Mouse (Mus musculus) heart, embryonic 16.5 days (tissue): ENCODE measurements around the gene Amd1. TPM values are rescaled to one million over a fixed set of nuclear protein-coding genes. Genes with fewer than 3 reads are reported as not detected.

Experiments
- ATAC-seq: fragments of 200-750 bp; cut with Nextera tagmentation; replicated peaks from 2 replicates; pipeline ENCODE4 v1.8.0; 2017; ENCODE audit warnings: moderate number of reproducible peaks; ENCODE audit not compliant: insufficient read depth, low FRiP score; ENCODE audit errors: extremely low read depth
- H3K27ac ChIP-seq: fragments of 300-500 bp; sonication (generic); 2 replicates; pipeline ENCODE4 v1.5.1; 2014; ENCODE audit warnings: mild to moderate bottlenecking, low read length, control low read depth, moderate library complexity
- H3K27me3 ChIP-seq: fragments of 300-500 bp; sonication (generic); 2 replicates; pipeline ENCODE4 v1.6.1; 2014; ENCODE audit warnings: low read length, mixed read lengths; ENCODE audit not compliant: control insufficient read depth, insufficient read depth
- H3K36me3 ChIP-seq: fragments of 300-500 bp; sonication (generic); 2 replicates; pipeline ENCODE4 v1.6.1; 2014; ENCODE audit not compliant: control insufficient read depth, insufficient read depth
- H3K4me1 ChIP-seq: fragments of 300-500 bp; sonication (generic); 2 replicates; pipeline ENCODE4 v1.6.1; 2014; ENCODE audit warnings: low read length, mixed read lengths; ENCODE audit not compliant: control insufficient read depth, insufficient read depth
- H3K4me2 ChIP-seq: fragments of 300-500 bp; sonication (generic); 2 replicates; pipeline ENCODE4 v1.6.1; 2014; ENCODE audit warnings: low read depth, mild to moderate bottlenecking, control low read depth, low read length
- H3K4me3 ChIP-seq: fragments of 300-500 bp; sonication (generic); 2 replicates; pipeline ENCODE4 v1.5.1; 2014; ENCODE audit warnings: mild to moderate bottlenecking, control low read depth, low read length
- H3K9ac ChIP-seq: fragments of 300-500 bp; sonication (generic); 2 replicates; pipeline ENCODE4 v1.6.1; 2014; ENCODE audit warnings: low read length, control low read depth
- H3K9me3 ChIP-seq: fragments of 300-500 bp; sonication (generic); replicated peaks from 2 replicates; pipeline ENCODE4 v1.6.1; 2016; ENCODE audit warnings: low read length; ENCODE audit not compliant: control insufficient read depth
- WGBS: fragments of 180-500 bp; shearing (Covaris S2); extraction: QIAGEN DNeasy Blood & Tissue Kit; methylation state at CpG from one replicate; pipeline ENCODE4 v1.1.7; 2014; 5-methylcytosine and 5-hydroxymethylcytosine counted together
- polyA plus RNA-seq: library from polyadenylated mRNA; unstranded; fragments of >200 nt; fragmentation: Nextera tagmentation; extraction: Ambion mirVana; gene quantifications from 2 replicates; pipeline ENCODE4 v1.2.1, GENCODE M21; 2015

Gene Amd1
- polyA plus RNA-seq, 1 experiment from 2014 or later, result 35.4 TPM

- no peak for ATAC-seq
- H3K4me3 ChIP-seq, result no peak within 1 kb of the TSS
- H3K9ac ChIP-seq, result no peak within 1 kb of the TSS
- H3K36me3 ChIP-seq, result no peaks in the 10 kb centered on the region
- no peak within 1 kb of the TSS for H3K27ac ChIP-seq
- H3K27me3 ChIP-seq, result no peaks in the 10 kb centered on the region
- H3K4me1 ChIP-seq, result no peaks in the 10 kb centered on the region
- 46% methylated on average over 13 of the region's 13 CpGs for WGBS
- H3K4me2 ChIP-seq, result no peak within 1 kb of the TSS
- H3K9me3 ChIP-seq, result no peaks in the 10 kb centered on the region
Measured at GRCm38 (mm10) chr10:40339351-40339964, 37.5 kb upstream of the Amd1 start, which contains the start of gene Cdk19. TSS of gene Cdk19 (plus strand) at chr10:40339564.

DNA sequence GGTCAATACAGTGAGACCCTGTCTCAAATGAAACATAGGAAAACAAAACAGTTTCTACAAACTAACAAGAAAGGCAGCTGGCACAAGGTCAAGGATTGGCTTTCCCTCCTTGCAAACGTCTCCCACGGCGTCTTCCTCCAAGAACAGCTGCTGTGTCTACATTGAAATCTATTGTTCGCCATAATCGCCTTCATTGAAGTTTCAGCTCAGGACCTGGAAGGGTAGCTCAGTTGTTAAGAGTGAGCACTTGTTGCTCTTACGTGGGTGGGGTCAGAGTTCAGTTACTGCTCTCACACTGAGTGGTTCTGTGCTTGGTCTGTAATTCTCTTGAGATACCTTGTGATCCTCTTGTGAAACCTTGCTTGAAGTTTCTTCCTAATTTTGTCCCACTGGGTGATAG, 30.9 kb upstream of the Amd1 start:
- Histone ChIP-seq H3K9ac (no peak overlapping the region), H3K4me2 (no peak overlapping the region), H3K4me1 (peaks cover under 1% of the 10 kb centered on the region; the same call in 1 of the 2 replicates), H3K27ac (no peak overlapping the region), H3K36me3 (no peaks in the 10 kb centered on the region), H3K4me3 (no peak overlapping the region), H3K27me3 (no peaks in the 10 kb centered on the region), H3K9me3 (peaks cover 4% of the 10 kb centered on the region; the same call in 1 of the 2 replicates)
- no peak for ATAC-seq
- WGBS, result 72% methylated on average over 6 of the region's 6 CpGs

DNA sequence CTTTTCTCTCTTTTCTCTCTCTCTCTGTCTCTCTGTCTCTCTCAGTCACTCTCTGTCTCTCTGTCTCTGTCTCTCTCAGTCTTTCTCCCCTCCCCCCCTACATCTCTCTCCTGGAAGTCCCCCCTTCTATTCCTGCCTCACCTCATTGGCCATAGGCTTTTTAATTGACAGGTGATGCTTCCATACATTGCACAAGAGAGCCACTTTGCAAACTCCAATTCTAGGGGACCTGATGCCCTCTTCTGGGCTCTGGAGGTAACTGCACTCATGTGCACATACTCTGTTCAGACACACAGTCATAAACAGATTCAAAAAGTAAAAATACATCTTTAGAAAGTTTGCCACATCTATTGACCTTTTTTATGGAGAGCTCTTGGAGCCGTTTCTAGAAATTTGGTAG, 28.3 kb upstream of the Amd1 start:
- no peak overlapping the region for H3K4me3 ChIP-seq
- H3K9ac ChIP-seq, result no peak overlapping the region
- no peak overlapping the region for H3K4me2 ChIP-seq
- no peak for ATAC-seq
- no peaks in the 10 kb centered on the region for H3K27me3 ChIP-seq
- peaks cover 4% of the 10 kb centered on the region; the same call in 1 of the 2 replicates for H3K4me1 ChIP-seq
- no peak overlapping the region for H3K27ac ChIP-seq
- H3K36me3 ChIP-seq, result no peaks in the 10 kb centered on the region
- peaks cover 4% of the 10 kb centered on the region; the same call in 1 of the 2 replicates for H3K9me3 ChIP-seq
- WGBS, result 80% methylated on average over 1 of the region's 1 CpGs

- peak overlapping the region; percentile 44 for H3K27ac ChIP-seq
- peaks cover 4% of the 10 kb centered on the region; the same call in 1 of the 2 replicates for H3K9me3 ChIP-seq
- no peak overlapping the region for H3K9ac ChIP-seq
- peak; percentile 60 for ATAC-seq
- no peak overlapping the region for H3K4me3 ChIP-seq
- H3K4me2 ChIP-seq, result no peak overlapping the region; the same call in 1 of the 2 replicates
- H3K27me3 ChIP-seq, result no peaks in the 10 kb centered on the region
- 26% methylated on average over 9 of the region's 9 CpGs for WGBS
- H3K36me3 ChIP-seq, result no peaks in the 10 kb centered on the region
- H3K4me1 ChIP-seq, result peaks cover 4% of the 10 kb centered on the region; the same call in 1 of the 2 replicates
Measured at GRCm38 (mm10) chr10:40328004-40328551, 26.1 kb upstream of the Amd1 start.

DNA sequence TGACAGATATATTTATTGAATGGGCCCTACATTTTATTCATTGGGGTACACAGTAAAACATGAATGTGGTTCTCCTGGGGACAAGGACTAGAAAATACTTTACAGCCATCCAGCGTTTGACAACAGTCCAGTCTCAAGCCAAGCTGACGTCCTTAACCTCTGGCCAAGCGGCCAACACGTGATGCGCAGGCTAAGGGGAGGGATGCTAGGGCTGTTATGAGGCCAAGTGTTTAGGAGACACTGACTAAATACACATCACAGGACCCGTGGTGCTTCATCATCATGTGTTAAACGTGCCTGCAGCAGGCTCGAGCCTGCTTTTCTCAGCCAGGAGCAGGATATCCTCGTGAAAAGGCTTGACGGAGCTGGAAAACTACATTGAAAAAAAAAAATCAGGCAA, 18.3 kb upstream of the Amd1 start:
- Histone ChIP-seq H3K4me1 (no peaks in the 10 kb centered on the region), H3K36me3 (no peaks in the 10 kb centered on the region), H3K27me3 (no peaks in the 10 kb centered on the region), H3K4me3 (no peak overlapping the region), H3K9me3 (0 out of 2 replicates have a peak, but pooled peaks cover 3% of the 10 kb centered on the region), H3K27ac (no peak overlapping the region), H3K4me2 (no peak overlapping the region), H3K9ac (no peak overlapping the region)
- ATAC-seq, result no peak
- WGBS, result 92% methylated on average over 10 of the region's 10 CpGs

DNA sequence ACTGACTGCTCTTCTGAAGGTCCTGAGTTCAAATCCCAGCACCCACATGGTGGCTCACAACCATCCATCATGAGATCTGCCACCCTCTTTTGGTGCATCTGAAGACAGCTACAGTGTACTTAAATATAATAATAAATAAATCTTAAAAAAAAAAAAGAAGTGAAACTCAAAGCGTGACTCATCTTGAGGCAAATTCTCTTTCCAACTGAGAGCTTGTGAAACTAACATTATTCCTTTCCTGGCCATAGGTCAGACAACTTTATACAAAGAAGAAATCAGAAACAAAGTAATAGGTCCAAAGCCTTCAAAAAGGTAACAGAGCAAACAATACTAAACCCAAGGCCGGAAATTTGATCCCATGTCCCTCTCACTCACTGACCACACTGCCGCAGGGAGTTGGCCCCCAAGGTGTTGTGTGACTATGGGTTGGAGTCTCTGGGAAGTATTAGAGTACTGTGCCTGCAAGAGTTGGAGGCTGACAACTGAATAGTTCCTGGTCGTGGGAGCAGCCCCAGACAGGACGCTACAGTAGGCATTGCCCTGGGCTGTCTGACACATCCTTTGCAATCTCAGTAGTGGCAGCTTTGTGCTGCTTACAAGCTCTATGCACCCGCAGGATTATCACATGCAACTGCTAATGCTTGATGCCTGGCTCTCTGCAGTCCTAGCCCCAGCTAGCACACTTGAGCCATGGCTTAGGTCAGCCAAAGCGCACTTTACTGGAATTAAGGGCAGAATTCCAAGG, 15.0 kb upstream of the Amd1 start:
- Histone ChIP-seq H3K4me3 (no peak overlapping the region), H3K4me1 (no peaks in the 10 kb centered on the region; the same call in 1 of the 2 replicates), H3K4me2 (no peak overlapping the region), H3K9ac (no peak overlapping the region), H3K36me3 (no peaks in the 10 kb centered on the region), H3K9me3 (0 out of 2 replicates have a peak, but pooled peaks cover 3% of the 10 kb centered on the region), H3K27me3 (no peaks in the 10 kb centered on the region), H3K27ac (no peak overlapping the region)
- no peak for ATAC-seq
- WGBS, result 51% methylated on average over 7 of the region's 7 CpGs

- no peak for ATAC-seq
- peaks cover 4% of the 10 kb centered on the region; the same call in 1 of the 2 replicates for H3K4me1 ChIP-seq
- no peak overlapping the region for H3K9ac ChIP-seq
- no peaks in the 10 kb centered on the region for H3K27me3 ChIP-seq
- no peak overlapping the region for H3K4me2 ChIP-seq
- H3K4me3 ChIP-seq, result no peak overlapping the region
- WGBS, result 60% methylated on average over 4 of the region's 4 CpGs
- no peak overlapping the region for H3K27ac ChIP-seq
- no peaks in the 10 kb centered on the region for H3K9me3 ChIP-seq
- no peaks in the 10 kb centered on the region for H3K36me3 ChIP-seq
Measured at GRCm38 (mm10) chr10:40312781-40313180, 10.8 kb upstream of the Amd1 start.

DNA sequence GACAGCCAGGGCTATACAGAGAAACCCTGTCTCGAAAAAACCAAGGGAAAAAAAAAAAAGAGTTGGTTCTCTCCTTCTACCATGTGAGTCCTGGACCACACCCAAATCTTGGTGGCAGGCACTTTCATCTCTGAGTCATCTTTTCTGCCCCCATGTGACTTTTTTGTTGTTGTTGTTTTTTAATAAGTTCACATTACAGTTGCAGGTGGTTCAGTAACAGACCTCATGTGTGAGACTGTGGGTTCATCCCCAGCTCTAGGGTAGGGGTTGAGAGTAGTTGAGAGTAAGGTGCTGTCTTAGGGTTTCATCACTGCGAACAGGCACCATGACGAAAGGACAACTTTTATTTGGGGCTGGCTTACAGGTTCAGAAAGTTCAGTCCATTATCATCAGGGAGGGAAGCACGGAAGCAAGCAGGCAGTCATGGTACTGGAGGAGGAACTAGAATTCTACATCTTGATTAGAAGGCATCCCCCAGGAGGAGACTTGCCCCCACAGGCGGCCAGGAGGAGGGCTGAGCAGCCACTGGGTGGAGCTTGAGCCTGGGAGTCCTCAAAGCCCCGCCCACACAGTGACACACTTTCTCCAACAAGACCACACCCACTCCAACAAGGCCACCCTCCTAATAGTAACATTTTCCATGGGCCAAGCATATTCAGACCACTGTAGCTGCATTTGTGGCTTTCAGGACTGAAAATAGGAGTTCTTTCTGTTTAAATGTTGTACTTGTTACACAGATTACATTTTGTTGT, 8.1 kb upstream of the Amd1 start:
- Histone ChIP-seq H3K27ac (no peak overlapping the region), H3K36me3 (no peaks in the 10 kb centered on the region), H3K27me3 (no peaks in the 10 kb centered on the region), H3K4me1 (peaks cover 4% of the 10 kb centered on the region; the same call in 1 of the 2 replicates), H3K9me3 (peaks cover 2% of the 10 kb centered on the region; the same call in 1 of the 2 replicates), H3K4me2 (no peak overlapping the region), H3K4me3 (no peak overlapping the region), H3K9ac (no peak overlapping the region)
- WGBS, result 62% methylated on average over 6 of the region's 6 CpGs
- no peak for ATAC-seq
